Mouse (Mus musculus) megakaryocyte, adult 5-6 weeks (primary cell): Measurements from ENCODE around the gene Mr1. TPM values are rescaled to one million over a fixed set of nuclear protein-coding genes. Genes with fewer than 3 reads are reported as not detected.

Experiments used
- ATAC-seq: 2 replicates; pipeline ENCODE4 v1.8.0; 2016; ENCODE audit warnings: mild to moderate bottlenecking, inconsistent platforms; ENCODE audit not compliant: poor library complexity, severe bottlenecking
- total RNA-seq, 2 experiments: library from RNA; stranded (forward) in 1 of 2; stranded (reverse) in 1 of 2; fragments of 153-499, 151-499 nt in 1 of 2; fragments of 221-1000, 200-1000 nt in 1 of 2; gene quantifications; 2 replicates each; pipeline versions ENCODE4 v1.2.3 to v1.2.4; 2015 to 2017

Mr1 gene
- total RNA-seq (2015) (4.5 TPM in 2 replicates), total RNA-seq (2017) (3.0 and 4.6 TPM in 2 replicates)

DNA sequence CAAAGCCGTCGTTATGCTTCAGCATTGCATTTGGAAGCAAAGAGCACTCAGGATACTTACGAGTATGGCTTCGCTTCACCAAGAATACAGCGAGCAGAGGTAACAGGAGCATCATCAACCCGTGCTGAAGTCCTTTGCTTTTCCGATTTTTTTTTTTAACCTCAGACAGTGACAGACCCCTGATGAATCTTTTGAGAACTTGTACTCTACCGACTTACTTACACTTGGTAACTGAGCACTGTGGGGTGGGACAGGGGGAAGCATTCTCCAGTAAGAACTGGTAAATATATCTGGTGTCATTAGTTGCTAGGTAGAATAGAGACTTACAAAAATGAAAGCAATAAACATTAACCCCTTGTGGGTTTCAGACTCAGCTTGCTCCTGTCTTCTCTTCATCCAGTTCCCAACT, at the start of gene Mr1:
Gene Mr1, minus strand, starts transcription at position 243 of the 409 bp plus-strand sequence.
- peak; percentile 83 for ATAC-seq

DNA sequence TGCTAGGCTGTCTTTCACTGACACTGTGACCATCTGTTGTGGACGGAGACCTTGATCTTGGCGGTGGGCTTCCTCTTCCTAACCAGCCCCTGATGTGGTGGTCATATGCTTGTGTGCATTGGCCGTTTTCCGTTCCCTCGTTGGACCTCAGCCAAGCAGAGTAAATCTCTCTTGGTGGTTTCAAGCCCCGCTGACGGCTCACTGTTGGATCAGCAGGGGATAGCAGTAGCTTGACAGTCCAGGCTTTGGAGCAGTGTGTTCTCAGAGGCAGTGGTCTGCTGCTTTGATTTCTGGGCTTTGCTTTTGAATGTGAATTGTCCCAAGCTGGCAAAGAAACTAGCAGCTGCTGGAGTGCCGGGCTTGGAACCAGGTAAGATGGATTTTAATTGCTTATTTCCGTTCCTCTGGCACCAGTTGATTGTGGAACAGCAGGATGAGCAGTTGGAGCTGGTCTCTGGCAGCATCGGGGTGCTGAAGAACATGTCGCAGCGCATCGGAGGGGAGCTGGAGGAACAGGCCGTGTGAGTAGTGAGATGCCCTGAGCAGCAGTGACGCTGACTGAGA, 46.3 kb upstream of the Mr1 start:
- no peak for ATAC-seq

DNA sequence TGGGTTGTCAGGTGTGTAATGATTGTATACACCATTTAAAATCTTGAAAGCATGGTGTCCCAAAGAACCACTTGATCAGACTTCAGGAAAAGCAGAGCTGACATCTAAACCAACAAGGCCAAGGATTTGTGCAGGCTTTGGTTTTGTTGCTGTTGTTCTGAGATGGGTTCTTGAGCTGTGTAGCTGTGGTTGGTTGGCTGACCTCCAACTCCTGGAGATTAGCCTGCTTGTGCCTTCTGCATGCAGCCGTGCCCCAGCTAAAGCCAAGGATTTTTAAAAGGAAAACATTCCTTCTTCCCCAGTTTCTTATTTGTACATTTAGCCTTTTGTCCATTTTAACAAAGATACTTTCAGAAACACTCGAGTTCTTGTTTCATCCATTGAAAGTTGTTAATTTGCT, 45.1 kb upstream of the Mr1 start:
- no peak for ATAC-seq

DNA sequence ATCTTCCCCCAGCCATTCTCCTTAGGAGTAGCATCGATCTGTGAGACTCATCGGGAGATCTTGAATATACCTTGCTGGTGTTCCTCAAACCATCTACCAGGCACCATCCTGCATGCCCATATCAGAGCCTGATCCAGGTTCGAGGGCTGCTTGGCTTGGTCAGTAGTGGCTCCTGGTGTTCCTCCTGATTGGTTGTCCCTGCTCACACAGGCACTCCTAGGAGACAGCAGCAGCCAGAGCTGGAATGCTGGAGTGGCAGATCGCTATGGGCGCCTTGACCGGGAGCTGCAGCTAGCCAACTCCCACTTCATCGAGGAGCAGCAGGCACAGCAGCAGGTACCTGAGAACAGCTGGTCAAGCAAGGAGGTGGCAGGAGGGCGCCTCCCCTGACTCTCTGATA, 44.6 kb upstream of the Mr1 start:
- no peak for ATAC-seq

DNA sequence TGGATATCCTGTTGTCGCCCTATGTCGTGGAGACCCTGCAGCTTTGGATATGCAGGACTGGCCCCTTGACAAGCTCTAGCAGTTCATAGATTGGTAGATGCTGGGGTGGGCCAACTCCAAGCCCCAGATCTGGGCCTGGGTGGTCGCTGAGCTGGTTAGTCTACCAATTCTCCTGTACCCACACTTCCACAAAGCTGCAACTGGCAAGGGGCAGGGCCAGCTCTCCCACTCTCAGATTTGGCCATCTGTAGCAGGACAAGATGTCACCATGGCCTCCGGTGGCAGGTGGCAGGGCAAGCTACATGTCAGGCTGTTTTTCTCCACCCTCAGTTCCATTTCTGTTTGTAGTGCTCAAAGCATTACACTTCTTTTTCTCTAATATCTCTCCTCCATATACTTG, 42.0 kb upstream of the Mr1 start:
- no peak for ATAC-seq

DNA sequence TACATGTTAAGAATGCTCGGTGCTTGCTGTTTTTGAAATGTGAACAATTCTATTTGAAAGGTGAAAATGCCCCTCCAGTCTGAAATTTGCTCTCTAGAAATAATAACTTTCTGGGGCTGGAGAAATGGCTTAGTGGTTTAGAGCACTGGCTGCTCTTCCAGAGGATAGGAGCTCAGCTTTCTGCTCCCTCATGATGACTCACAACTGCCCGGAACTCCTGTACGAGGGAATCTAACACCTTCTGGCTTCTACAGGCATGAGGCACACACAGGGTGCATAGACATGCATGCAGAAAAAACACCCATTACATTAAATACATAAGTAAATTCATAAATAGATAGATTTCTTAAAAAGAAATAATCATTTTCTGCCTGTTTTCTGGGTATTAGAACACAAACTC, 37.6 kb upstream of the Mr1 start:
- no peak for ATAC-seq

DNA sequence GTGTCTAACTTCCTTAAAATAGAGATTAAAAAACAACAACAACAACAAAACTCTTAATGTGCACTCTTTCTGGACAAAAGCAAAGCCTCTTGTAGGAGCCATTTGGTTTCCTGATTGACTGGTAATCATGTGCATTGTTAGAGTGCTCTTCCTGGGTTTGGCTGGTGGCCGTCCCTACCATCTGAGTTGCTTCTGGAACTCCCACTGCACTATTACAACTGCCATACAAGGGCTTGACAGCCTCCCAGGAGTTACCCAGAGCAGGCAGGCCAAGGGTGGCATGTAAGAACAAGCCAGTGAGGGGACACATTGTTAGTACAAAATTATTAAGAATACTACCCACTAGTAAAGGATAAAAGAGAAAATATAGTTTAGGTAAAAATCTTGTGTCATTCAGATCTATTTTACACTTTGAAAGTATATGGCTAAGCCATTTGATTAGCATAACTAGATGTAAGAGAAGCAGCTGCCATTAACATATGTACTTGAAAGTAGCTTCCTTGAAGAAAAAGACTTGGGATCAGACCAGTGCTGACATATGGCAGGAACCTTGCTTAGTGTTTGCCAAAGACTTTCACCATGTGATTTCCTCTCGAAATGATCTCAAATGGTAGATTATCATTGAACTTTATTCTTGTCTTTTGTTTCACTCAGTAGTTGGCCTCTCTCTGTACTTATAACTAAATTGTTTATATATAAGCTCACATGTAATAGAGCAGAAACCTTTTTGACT, 31.7 kb upstream of the Mr1 start:
- no peak for ATAC-seq

DNA sequence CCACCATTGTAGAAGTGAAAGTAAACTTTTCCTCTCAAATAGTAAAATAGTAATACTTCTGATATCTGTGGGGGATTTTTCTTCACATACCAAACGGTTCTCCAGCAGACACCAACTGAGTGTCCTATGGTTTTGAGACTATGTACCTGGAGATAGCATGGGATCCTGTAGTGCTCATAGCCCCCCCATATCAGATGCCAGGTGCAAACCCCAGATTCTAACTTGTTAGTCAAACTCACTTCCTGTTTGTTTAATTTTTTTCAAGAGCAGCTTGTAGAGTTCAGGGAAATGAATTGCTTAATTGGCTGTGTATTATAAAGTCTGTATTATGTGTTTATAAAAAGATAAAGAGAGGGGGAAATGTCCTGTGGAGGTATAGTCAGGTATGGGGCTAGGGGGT, 27.8 kb upstream of the Mr1 start:
- no peak for ATAC-seq

DNA sequence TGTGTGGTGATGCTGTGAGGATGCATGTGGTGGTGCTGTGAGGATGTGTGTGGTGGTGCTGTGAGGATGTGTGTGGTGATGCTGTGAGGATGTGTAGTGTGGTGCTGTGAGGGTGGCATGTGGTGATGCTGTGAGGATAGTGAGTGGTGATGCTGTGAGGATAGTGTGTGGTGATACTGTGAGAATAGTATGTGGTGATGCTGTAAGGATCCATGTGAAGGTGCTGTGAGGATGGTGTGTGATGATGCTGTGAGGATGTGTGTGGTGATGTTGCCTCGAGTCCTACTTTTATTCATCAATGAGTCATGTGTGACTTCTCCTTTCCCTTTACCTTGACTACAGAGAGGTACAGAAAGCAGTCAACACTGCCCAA, 27.0 kb upstream of the Mr1 start:
- ATAC-seq = 0 out of 2 replicates have a peak, but pooled peaks have one; percentile 21

DNA sequence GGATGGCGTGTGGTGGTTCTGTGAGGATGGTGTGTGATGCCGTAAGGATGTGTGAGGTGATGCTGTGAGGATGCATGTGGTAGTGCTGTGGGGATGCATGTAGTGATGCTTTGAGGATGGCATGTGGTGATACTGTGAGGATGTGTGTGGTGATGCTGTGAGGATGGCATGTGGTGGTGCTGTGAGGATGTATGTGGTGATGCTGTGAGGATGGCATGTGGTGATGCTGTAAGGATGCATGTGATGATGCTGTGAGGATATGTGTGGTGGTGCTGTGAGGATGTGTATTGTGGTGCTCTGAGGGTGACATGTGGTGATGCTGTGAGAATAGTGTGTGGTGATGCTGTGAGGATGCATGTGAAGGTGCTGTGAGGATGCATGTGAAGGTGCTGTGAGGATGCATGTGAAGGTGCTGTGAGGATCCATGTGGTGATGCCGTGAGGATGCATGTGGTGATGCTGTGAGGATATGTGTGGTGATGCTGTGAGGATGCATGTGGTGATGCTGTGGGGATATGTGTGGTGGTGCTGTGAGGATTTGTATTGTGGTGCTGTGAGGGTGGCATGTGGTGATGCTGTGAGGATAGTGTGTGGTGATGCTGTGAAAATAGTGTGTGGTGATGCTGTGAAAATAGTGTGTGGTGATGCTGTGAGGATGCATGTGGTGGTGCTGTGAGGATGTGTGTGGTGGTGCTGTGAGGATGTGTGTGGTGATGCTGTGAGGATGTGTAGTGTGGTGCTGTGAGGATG, 26.5 kb upstream of the Mr1 start:
- peak; percentile 27; the same call in 1 of the 2 replicates for ATAC-seq

DNA sequence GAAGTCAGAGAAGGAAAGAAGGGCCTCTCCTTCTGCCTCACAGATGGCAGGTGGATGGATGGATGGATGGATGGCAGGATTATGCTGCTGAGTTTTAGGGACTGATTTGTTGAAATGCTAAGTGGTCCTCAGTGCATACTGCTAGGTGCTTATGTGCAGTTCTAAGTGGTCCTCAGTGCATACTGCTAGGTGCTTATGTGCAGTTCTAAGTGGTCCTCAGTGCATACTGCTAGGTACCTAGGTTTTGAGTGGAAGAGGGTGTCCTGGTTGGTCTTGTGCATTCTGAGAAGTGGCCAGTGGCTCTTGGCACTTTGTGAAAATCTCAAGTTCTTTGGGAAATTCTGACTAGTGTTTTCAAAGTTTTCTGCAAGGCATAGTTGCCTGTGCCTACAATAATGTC, 23.3 kb upstream of the Mr1 start:
- no peak for ATAC-seq

DNA sequence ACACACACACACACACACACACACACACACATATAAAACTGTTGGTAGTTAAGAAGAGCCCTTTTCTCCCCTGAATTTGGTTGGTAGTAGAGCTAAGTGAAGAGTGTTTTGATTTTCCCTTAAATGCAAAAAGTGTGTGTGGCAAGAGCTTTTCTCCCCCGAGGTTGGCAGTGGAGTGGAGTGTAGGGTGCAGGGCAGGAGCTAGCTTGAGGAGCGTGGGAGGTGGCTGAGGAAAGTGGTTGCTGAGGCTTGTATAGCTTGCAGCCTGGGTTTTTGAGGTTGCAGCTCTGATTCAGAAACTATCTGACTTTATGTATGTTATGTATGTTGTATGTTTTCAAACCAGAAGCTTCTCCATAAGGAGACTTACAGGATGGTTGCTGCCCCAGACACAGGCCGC, 20.8 kb upstream of the Mr1 start:
- no peak for ATAC-seq

DNA sequence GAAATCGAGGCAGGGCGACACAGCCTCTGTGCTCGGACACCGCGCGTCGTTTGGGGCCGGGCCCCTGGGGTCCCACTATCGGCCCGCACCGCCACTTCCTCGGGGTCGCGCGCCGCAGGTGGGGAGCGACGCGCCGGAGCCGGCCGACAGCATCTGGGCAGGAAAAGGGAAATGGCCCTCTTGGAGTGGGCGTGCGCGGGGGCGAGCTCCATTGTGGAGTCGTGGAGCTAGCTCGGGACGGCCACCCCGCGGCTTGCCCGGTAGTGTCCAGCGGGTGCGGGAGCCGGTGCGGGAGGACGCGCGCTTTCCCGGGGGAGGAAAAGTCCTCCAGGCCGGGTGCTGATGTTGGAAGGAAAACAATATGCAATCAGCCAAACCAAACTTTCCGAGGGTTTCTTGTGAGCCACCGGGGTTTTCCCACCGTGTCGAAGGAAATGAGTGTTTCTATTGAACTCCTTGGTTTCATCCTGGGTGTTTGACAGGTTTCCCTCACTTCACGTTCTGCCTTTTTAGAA, 12.4 kb upstream of the Mr1 start:
- peak; percentile 54 for ATAC-seq

DNA sequence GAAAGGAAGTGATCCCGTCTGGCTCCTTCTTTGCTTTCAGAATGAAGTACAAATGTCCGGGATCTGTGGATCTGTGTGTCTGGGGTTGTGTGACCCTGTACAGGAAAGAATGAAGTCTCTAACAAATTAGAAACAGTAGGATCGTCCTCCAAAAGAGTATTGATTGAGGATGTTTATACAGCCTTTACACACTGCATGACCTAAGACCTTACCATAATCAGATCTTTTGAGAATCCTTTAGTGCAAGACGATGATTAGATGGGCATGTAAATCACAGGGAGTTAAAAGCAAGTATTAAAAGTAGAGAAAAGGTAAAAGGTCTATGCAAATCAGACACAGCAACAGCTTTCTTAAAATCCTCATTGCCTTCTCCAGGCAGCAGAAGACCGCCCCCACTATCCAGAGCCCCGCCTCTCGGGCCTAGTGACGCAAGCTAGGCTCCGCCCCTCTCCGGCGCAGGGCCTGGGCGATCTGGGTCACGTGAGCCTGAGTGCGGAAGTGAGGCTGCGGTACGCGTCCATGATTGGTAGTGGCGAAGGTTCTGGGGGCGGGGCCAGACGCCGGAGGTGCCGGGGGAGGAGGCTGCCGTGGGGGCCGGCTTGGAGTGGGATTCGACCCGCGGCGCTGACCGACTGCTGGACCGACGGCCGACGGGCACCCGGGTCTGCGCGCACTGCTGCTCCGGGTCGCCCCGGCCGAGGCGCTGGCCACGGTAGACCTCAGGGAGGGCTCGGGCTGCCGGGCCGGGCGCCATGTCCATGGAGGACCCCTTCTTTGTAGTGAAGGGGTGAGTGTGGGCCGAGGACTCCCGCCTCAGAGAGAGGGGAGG, 11.7 kb upstream of the Mr1 start, which contains the start of gene Stx6:
Gene Stx6, plus strand, starts transcription at position 575 of the 829 bp plus-strand sequence.
- ATAC-seq = peak; percentile 98

DNA sequence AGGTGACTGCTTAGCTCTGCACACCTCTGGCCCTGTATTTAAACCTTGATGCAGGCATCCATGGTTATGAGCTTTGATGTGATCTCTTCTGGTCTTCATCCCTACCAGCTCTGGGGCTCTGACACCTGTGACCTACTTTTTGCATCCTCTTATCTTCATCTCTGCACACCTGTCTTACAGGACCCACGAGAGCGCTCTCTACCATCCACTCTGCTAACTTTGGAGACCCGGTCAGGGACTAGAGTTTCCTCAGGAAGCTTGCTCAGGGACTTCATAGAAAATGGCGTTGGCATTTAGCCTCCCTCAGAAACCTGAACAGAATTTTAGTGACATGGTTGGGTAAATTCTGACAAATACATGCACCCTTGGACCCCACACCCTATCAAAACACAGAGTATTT, 7.3 kb upstream of the Mr1 start:
- ATAC-seq = no peak

DNA sequence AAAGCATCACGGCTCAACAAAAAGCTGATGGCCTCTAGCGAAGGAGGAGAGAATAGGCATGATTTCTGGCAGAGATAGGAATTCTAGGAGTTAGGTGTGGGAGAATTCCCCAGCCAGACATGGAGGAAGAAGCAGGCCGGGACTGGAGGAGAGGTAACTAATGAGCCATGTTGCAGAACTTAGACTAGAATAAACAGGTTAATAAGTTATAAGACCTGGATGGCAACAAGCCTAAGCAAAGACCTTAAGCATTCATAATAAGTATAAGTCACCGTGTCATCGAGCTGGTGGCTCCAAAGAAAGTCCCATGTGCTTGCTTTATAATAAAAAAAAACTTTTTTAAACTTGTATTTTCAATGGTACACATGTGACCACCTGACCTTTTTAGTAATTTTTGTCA, 4.2 kb upstream of the Mr1 start:
- ATAC-seq = no peak

DNA sequence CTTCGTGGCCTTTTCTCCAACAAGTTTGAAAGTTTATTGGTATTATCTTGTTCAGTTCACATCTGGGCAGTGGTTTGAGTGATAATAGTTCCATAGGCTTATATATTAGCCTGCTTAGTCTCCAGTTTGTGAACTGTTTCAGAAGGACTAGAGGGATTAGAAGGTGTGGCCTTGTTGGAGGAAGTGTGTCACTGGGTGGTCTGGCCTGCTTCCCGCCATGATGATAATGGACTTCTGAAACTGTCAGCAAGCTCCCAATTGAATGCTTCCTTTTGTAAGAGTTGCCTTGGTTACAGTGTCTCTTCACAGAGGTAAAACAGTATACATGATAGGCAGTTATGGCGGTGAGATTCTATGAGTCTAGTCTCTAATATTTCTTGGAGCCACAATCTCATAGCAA, 2.8 kb upstream of the Mr1 start:
- ATAC-seq = no peak

DNA sequence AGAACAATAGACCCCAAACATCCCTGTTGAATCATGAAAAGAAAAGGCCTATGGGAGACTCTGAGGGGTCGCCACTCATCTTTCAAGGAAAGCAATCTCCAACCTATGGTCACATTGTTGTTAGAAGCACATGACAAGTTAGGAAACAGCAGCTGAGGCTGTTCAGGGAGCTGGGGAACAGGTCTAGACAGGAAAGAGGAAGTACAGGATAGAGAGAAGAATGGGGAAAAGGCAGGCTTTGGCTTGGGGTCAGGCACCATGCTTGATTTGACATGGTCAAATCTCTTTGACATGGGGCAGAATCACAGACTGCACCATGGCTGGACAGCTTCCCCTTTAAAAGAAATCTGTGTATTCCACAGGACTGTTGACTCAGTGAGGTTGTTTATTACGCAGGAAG, 614 bp upstream of the Mr1 start:
- peak; percentile 60 for ATAC-seq

DNA sequence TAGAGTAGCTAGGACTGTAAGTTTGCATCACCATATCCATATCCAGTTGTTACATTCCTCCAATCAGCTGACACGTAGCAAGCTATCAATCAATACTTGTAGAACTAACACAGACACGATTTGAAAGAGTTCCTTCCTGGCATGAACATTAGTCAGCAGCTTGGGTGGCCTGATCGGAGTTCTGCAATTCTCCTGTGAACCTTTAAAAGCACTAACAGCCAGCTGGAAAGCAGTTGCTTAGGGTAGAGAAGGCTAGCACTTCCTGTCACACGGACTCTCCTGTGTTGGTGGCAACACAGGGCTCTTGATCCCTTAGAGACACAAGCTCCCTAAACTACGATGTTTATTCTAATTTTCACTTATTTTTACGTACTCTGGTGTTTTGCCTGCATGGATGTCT, 994 bp downstream of the Mr1 start:
- ATAC-seq = peak; percentile 76

DNA sequence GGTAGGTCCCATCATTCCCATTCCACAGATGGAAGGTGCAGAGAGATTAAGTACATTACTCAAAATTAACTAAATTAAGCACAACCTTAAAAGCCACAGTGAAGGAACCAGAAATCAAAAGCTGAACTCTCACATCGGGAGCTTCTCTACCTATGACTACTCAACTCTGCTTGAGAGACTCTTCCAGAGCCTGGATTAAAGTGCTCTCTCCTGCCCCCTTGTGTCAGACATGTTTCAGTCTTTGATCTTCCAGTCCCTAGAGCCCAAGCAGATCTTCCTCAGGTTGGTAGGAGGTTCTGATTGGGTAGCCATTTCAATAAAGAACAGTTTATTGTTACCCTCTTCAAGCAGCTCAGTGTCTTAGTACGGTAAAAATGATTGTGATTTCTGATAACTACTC, 6.5 kb downstream of the Mr1 start:
- peak; percentile 97 for ATAC-seq

DNA sequence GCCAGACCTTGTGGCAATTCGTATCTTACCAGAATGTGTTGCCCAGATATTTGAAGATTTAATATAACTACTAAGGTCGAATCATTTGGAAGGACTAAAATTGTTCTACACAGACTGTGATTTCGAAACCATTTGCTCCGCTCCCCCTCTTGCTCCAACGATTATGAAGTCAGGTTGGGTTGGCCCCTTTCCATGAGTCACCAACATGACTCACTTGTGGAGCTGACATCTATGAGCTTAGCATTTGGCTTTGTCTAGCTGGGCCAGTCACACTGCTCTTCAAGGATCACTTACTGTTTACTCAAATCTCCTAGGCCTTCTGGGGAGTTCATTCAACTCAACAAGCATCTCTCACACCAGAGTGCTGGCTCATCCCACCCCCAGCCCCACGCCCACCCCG, 7.8 kb downstream of the Mr1 start:
- no peak; the same call in 1 of the 2 replicates for ATAC-seq
